Mouse (Mus musculus) hindbrain, embryonic 16.5 days (tissue): ENCODE measurements around the gene Mycn. TPM values are rescaled to one million over a fixed set of nuclear protein-coding genes. Genes with fewer than 3 reads are reported as not detected.

Source experiments
- ATAC-seq: fragments of 200-750 bp; cut with Nextera tagmentation; 2 replicates; pipeline ENCODE4 v1.8.0; 2017; ENCODE audit warnings: moderate TSS enrichment, moderate library complexity
- H3K27ac ChIP-seq: fragments of 300-500 bp; sonication (generic); 2 replicates; pipeline ENCODE4 v1.5.1; 2014; ENCODE audit warnings: low read depth, mild to moderate bottlenecking, control low read depth, low read length, moderate library complexity
- H3K27me3 ChIP-seq: fragments of 300-500 bp; sonication (generic); replicated peaks from 2 replicates; pipeline ENCODE4 v1.6.1; 2014; ENCODE audit warnings: low read length; ENCODE audit not compliant: control insufficient read depth, insufficient read depth
- H3K36me3 ChIP-seq: fragments of 300-500 bp; sonication (generic); 2 replicates; pipeline ENCODE4 v1.6.1; 2014; ENCODE audit warnings: mild to moderate bottlenecking, low read length, moderate library complexity, mixed read lengths; ENCODE audit not compliant: control insufficient read depth, insufficient read depth
- H3K4me1 ChIP-seq: fragments of 300-500 bp; sonication (generic); 2 replicates; pipeline ENCODE4 v1.6.1; 2014; ENCODE audit warnings: low read depth, low read length; ENCODE audit not compliant: control insufficient read depth, insufficient read depth
- H3K4me2 ChIP-seq: fragments of 300-500 bp; sonication (generic); 2 replicates; pipeline ENCODE4 v1.6.1; 2014; ENCODE audit warnings: mild to moderate bottlenecking, low read length, control low read depth, moderate library complexity
- H3K4me3 ChIP-seq: fragments of 300-500 bp; sonication (generic); 2 replicates; pipeline ENCODE4 v1.5.1; 2014; ENCODE audit warnings: mild to moderate bottlenecking, low read length, control low read depth, moderate library complexity
- H3K9ac ChIP-seq: fragments of 300-500 bp; sonication (generic); 2 replicates; pipeline ENCODE4 v1.6.1; 2014; ENCODE audit warnings: low read depth, mild to moderate bottlenecking, control low read depth, low read length, moderate library complexity
- H3K9me3 ChIP-seq: fragments of 300-500 bp; sonication (generic); 2 replicates; pipeline ENCODE4 v1.6.1; 2014; ENCODE audit warnings: mild to moderate bottlenecking, low read length, moderate library complexity; ENCODE audit not compliant: control insufficient read depth
- WGBS: fragments of 180-500 bp; shearing (Covaris S2); extraction: QIAGEN DNeasy Blood & Tissue Kit; methylation state at CpG from one replicate; pipeline ENCODE4 v1.1.7; 2014; 5-methylcytosine and 5-hydroxymethylcytosine counted together
- polyA plus RNA-seq: library from polyadenylated mRNA; unstranded; fragments of >200 nt; fragmentation: Nextera tagmentation; extraction: Ambion mirVana; gene quantifications from 2 replicates; pipeline ENCODE4 v1.2.1, GENCODE M21; 2015

The Mycn gene
- polyA plus RNA-seq: 56.9 and 63.5 TPM in 2 replicates

DNA sequence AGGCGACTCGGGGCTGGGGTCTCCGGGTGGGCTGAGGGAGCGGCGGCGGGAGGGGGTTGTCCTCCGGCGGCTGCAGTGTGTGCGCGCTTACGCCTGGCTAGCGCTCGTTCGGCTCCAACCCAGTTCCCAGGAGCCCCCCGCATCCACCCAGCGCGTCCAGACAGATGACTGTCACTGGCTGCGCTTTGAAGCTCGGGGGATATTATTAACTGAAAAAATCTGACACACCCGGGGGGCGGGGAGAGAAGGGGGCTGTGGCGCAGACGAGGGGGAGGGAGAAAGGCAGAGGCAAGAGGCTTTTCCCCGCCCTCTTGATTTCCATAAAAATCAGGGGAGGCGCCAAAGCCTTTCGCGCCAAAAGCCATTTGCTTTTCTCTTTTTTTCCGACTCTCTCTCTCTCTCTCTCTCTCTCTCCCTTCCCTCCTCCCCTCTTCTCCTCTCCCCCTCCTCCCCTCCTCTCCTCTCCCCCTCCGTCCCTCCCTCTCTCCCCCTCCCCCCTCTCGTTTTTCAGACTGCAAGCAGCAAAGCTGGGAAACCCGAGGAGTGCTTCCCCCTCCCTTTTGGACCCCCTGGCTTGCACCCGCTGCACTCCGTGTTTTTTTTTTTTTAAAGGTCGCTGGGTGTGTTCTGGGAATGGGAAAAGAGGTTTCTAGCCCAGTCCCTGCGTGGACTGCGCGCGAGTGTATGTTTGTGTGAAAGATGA, at the start of gene Mycn:
Gene Mycn (minus strand): TSS at position 254 of the 703 bp plus-strand sequence.
- Histone ChIP-seq H3K9me3 (no peaks in the 10 kb centered on the region), H3K4me2 (peak within 1 kb of the TSS; percentile 88), H3K4me1 (peaks cover 7% of the 10 kb centered on the region), H3K27ac (peak within 1 kb of the TSS; percentile 93), H3K27me3 (no peaks in the 10 kb centered on the region), H3K36me3 (no peaks in the 10 kb centered on the region), H3K9ac (peak within 1 kb of the TSS; percentile 95), H3K4me3 (peak within 1 kb of the TSS; percentile 76)
- under 1% methylated on average over 32 of the region's 38 CpGs for WGBS
- peak; percentile 79 for ATAC-seq

DNA sequence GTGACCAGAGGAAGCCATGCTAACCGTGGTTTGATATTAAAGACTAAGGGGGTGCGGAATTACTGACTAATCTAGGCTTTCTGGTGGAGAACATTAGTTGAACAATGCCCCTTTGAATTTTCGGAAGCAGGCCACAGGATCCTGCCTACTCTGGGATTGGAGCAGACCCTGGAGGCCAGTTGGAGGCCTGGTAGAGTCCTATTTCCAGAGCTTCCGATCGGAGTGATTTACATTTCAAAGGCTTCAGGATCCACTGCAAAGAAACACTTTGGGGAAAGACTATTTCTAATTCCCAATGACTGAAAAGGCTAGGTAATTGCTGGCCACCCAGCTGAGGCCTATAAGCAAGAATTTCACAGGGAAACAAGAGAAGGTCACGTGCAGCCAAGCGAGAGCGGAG, 45.7 kb upstream of the Mycn start:
- Histone ChIP-seq H3K27ac (no peak overlapping the region), H3K4me2 (no peak overlapping the region), H3K9ac (no peak overlapping the region), H3K4me1 (no peaks in the 10 kb centered on the region), H3K9me3 (no peaks in the 10 kb centered on the region), H3K4me3 (no peak overlapping the region), H3K27me3 (no peaks in the 10 kb centered on the region), H3K36me3 (no peaks in the 10 kb centered on the region)
- WGBS: 73% methylated on average over 8 of the region's 8 CpGs
- no peak for ATAC-seq

DNA sequence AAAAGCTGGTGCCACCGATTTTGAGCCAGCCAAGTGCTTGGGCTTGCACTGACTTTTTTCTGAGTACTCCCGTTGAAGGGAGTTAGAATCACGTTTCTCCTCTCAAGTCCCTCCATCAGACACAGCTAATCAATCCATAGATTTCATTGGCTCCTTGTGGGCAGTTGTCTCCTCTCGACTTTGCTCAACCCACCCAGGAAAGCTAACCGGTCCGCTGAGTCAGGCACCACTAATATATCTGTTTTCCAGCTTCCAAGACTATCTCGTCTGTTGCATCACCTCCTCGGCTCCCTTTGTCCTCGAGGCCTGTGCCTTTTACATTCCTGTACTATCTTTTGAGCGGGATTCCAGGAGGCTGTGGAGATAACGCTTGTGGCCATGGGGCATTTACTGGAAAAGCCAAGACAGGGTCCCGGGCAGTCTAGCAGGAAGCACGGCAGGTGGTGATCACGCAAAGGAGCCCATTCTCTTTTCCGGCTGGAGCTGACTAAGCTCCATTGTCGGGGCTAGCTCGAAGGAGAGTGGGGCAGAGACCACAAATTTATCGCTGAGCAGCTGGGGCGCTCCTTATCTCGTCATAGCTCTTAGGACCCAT, 45.0 kb upstream of the Mycn start:
- ATAC-seq: no peak
- WGBS: 86% methylated on average over 20 of the region's 20 CpGs

DNA sequence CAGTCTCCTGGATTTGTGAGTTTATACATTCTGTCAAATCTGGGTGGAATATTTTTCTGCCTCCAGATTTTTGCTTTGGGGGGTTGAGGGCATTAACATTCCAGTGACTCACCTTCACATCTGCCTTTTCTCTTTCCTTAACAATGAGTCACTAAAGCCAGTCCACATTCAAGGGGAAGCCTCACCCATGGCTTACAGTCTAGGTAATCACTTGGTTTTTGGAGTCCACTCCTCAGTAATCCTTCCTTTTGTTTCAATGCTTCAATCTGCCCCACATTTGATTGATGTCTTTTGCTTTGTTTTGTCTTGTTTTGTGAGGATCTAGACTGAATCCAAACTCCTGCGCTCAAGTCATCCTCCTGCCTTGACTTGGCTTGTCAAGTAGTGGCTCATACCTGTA, 41.3 kb upstream of the Mycn start:
- H3K36me3 ChIP-seq: no peaks in the 10 kb centered on the region
- H3K4me3 ChIP-seq: no peak overlapping the region
- H3K4me1 ChIP-seq: no peaks in the 10 kb centered on the region
- H3K27ac ChIP-seq: no peak overlapping the region
- H3K4me2 ChIP-seq: no peak overlapping the region
- WGBS: 81% methylated on average over 1 of the region's 1 CpGs
- no peaks in the 10 kb centered on the region for H3K9me3 ChIP-seq
- no peak for ATAC-seq
- no peak overlapping the region for H3K9ac ChIP-seq
- H3K27me3 ChIP-seq: no peaks in the 10 kb centered on the region

More for the DNA sequence above, 45.0 kb upstream of the Mycn start:
- H3K4me3 ChIP-seq: no peak overlapping the region
- no peaks in the 10 kb centered on the region for H3K9me3 ChIP-seq
- no peaks in the 10 kb centered on the region for H3K4me1 ChIP-seq
- H3K9ac ChIP-seq: no peak overlapping the region
- no peak overlapping the region for H3K4me2 ChIP-seq
- no peak overlapping the region for H3K27ac ChIP-seq
- no peaks in the 10 kb centered on the region for H3K36me3 ChIP-seq
- H3K27me3 ChIP-seq: no peaks in the 10 kb centered on the region

DNA sequence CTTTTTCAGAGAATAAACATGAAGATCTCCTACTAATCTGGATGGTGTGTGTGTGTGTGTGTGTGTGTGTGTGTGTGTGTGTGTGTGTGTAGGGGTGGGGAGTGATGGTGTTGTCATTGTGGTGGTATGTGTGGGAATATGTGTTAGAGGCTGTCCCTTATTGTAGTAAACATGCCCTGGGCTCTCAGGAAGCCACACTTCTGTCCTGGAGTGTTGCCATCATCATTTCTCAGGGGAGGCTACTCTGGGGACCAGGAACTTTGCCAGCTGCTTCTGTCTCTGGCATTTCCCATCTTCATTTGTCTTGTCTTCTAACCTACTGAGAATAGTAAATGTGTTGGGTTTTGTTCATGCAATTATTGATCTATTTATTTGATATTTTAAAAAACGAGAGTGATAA, 33.7 kb upstream of the Mycn start:
- H3K9me3 ChIP-seq: no peaks in the 10 kb centered on the region
- no peak overlapping the region for H3K27ac ChIP-seq
- H3K4me1 ChIP-seq: no peaks in the 10 kb centered on the region
- no peaks in the 10 kb centered on the region for H3K27me3 ChIP-seq
- H3K36me3 ChIP-seq: no peaks in the 10 kb centered on the region
- no peak overlapping the region for H3K4me2 ChIP-seq
- no peak overlapping the region for H3K4me3 ChIP-seq
- 50% methylated on average over 1 of the region's 1 CpGs for WGBS
- ATAC-seq: no peak
- no peak overlapping the region for H3K9ac ChIP-seq

DNA sequence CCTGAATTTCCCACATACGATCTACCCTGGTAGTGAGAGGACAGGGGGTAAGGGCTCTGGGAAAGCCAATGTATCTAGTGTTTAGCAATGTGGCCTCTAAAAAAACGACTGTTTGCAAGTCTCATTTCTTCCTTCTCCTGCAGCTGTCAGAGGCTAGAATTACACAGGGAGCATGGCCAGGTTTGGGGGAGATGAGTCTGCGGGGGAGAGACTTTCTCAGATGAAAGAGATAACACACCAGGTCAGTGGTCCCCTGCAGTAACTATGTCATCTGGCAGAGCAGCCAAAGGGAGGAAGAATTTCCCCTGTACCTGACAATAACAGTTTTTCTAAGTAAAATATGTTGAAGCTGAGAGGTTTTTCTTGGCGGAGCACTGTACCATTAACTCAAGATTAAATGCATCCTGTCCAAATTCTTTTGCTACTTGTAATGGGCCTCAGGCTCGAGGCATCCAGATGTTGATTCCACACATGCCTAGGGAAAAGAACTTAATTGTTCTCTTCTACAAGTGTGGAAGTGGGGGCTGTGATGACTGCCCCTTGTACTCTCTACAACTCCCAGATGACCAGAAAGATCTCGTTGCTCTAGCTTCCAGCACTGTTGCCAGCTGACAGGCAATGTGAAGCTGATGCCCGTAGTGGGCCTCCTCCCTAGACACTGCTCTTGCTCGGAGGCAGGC, 31.2 kb upstream of the Mycn start:
- no peaks in the 10 kb centered on the region for H3K36me3 ChIP-seq
- 55% methylated on average over 8 of the region's 8 CpGs for WGBS
- H3K9ac ChIP-seq: no peak overlapping the region
- no peak for ATAC-seq
- H3K4me1 ChIP-seq: no peaks in the 10 kb centered on the region
- H3K27me3 ChIP-seq: no peaks in the 10 kb centered on the region
- H3K9me3 ChIP-seq: no peaks in the 10 kb centered on the region
- H3K4me2 ChIP-seq: no peak overlapping the region
- H3K4me3 ChIP-seq: no peak overlapping the region
- no peak overlapping the region for H3K27ac ChIP-seq

DNA sequence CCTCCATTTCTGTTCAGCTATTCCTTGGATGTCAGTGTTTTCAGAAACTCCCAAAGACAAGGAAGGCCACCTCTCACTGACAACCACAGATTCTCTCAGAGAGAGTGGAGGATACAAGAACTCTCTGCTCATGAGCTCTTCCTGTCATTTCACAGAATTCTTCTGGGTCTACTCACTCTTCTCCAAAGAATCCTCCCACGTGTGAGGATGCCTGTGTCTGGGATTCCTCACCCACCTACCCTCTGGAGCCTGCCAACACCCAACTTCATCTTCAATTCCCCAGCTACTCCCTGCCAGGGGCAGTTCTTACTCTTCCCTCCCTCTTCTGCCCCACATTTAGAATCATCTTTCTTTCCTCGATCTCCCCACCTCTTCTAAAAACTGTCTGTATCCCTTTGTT, 26.2 kb upstream of the Mycn start:
- Histone ChIP-seq H3K4me1 (no peaks in the 10 kb centered on the region), H3K36me3 (no peaks in the 10 kb centered on the region), H3K27me3 (no peaks in the 10 kb centered on the region), H3K9me3 (no peaks in the 10 kb centered on the region), H3K9ac (no peak overlapping the region), H3K4me3 (no peak overlapping the region), H3K27ac (no peak overlapping the region), H3K4me2 (no peak overlapping the region)
- 77% methylated on average over 2 of the region's 2 CpGs for WGBS
- no peak for ATAC-seq

DNA sequence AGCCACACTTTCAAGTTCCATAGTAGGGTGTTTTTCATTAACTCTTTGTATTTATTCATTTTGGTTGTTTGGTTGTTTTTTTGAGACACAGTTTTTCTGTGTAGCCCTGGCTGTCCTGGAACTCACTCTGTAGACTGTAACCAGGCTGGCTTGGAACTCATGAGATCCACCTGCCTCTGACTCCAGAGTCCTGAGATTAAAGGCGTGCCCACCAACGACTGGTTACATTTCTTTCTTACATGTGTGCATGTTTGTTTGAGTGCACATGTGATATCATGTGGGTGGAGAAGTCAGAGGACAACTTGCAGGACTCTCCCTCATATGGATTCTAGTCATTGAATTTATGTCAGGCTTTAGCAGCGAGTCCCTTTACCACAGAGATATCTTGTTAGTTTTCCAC, 23.1 kb upstream of the Mycn start:
- Histone ChIP-seq H3K4me3 (no peak overlapping the region), H3K9me3 (no peaks in the 10 kb centered on the region), H3K4me2 (no peak overlapping the region), H3K36me3 (no peaks in the 10 kb centered on the region), H3K9ac (no peak overlapping the region), H3K27ac (no peak overlapping the region), H3K27me3 (no peaks in the 10 kb centered on the region), H3K4me1 (no peaks in the 10 kb centered on the region)
- 91% methylated on average over 3 of the region's 3 CpGs for WGBS
- no peak for ATAC-seq

DNA sequence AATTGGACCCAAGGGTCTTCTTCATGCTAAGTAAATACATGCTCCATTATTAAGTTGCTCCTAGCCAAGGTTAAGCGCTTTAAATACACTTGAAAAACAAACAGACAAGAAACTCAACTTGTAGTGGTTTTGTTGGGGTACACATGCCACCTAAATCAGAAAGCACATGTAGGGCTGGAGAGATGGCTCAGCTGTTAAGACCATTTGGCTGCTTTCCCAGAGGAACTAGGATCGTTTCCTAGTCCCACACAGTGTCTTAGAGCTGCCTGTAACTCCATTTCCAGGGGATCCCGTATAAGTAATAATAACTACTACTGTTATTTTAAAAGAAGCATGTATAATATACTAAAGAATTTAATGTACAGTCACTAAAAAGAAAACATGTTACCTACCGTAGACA, 5.9 kb upstream of the Mycn start:
- 83% methylated on average over 4 of the region's 4 CpGs for WGBS
- Histone ChIP-seq H3K4me1 (no peaks in the 10 kb centered on the region), H3K9ac (no peak overlapping the region), H3K9me3 (no peaks in the 10 kb centered on the region), H3K27ac (no peak overlapping the region), H3K4me2 (no peak overlapping the region), H3K27me3 (no peaks in the 10 kb centered on the region), H3K4me3 (no peak overlapping the region), H3K36me3 (no peaks in the 10 kb centered on the region)
- no peak for ATAC-seq
